Mouse (Mus musculus): Measurements from ENCODE around the gene Ddc. TPM values are rescaled to one million over a fixed set of nuclear protein-coding genes. Genes with fewer than 3 reads are reported as not detected.

The Ddc gene
- total RNA-seq, 4 experiments from 2014 or later, result 0.66 to 1.2 (median 0.93) TPM

DNA sequence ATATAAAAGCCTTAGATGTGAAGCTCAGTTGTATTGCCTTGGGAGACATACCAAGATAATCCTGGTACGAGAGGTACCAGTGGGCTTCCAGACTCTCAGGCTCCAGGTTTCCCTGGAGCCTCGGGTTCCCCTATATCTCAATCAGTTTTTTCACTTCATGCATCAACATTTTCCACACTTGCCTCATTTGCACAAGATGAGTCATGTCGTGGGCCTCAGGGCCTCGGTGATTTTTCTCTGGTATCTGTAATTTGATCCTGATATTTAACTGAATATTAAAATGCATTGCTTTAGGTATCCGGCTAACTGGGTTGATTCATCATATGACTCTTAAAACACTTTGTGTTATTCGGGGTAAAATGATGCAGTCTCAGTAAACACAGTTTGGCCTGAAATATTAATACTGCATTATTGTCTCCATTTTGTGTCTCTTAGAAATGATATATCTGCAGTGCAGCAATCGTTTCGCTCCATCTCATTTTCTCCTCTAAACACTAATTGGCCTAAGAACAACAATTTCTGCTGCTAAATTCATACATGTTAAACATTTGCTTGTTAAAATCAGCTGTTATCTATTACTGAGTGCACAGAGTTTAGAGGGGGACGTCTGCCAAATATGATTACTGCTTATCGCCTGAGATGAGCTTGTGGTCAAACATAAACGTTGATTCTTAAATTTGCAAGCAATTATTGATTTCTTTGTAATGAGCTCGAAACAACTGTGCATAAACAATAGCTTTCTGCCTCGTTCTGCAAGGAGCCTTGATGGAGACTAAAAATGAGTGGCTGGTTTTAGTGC is 48.2 kb downstream of the Ddc start:
- DNase-seq (ENCODE audit: low spot score), result no peak

- DNase-seq (ENCODE audit: low spot score), result no peak
Measured at GRCm38 (mm10) chr11:11848467-11848866, 49.5 kb downstream of the Ddc start.

- DNase-seq (ENCODE audit: low spot score), result no peak
Measured at GRCm38 (mm10) chr11:11845044-11845443, 52.9 kb downstream of the Ddc start.

- DNase-seq (ENCODE audit: low spot score), result peak; percentile 91
Measured at GRCm38 (mm10) chr11:11844367-11844971, 53.5 kb downstream of the Ddc start.

DNA sequence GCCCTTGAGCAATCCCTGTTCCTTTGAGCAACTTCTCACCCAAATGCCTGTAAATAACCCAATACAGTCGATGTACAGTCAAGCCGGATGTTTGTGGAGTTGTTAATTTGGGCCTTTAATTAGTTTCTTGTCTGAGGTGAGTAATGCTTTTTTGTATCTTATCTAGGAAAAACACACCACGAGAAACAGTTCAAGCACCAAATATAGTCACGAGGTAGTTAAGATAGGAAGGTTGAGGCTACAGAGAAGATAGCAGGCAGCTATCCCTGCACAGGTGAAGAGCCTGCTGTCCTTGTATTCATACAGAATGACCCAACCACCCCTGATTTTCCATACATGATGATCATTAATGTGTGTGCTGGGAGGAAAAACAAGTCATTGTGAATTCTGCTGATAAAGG is 56.4 kb downstream of the Ddc start:
- no peak for DNase-seq (ENCODE audit: low spot score)

DNA sequence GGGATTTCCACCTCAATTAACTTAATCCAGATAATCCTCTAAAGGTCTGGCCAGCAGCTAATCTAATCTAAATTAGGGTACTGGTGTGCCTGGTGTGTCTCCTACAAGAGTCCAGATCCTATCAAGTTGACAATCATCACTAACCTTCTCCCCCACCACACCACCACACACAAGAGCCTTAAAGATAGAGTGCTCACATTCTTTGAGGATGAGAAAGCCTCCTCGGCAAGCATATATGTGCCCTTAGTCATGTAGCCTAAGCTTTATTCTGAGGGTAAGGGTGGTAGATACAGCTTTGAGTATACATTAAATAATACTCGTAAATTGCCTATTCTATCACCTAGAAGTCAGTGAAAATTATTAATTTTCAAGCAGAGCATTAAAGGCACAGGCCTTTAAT is 57.2 kb downstream of the Ddc start:
- no peak for DNase-seq (ENCODE audit: low spot score)

DNA sequence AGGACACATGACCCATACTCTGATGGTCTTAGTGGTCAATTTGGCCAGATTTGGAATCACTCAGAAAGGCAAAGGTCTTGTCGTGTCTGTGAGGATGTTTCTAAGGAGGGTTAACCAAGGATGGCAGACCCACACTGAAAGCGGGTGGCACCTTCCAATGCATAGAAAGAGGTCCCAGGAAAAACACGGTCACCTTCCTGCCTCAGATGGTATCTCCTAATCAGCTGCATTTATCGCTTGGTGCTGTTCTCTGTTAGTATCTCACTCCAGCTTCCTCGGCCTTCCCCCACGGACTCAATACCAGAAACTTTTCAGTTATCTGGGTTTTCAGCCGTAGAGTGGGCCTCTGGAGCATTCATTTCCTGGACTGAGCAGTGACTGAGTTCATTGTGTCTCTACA is 58.1 kb downstream of the Ddc start:
- no peak for DNase-seq (ENCODE audit: low spot score)

GRCm38 (mm10) chr11:11837384-11837783 is 60.6 kb downstream of the Ddc start:
- no peak for DNase-seq (ENCODE audit: low spot score)

DNA sequence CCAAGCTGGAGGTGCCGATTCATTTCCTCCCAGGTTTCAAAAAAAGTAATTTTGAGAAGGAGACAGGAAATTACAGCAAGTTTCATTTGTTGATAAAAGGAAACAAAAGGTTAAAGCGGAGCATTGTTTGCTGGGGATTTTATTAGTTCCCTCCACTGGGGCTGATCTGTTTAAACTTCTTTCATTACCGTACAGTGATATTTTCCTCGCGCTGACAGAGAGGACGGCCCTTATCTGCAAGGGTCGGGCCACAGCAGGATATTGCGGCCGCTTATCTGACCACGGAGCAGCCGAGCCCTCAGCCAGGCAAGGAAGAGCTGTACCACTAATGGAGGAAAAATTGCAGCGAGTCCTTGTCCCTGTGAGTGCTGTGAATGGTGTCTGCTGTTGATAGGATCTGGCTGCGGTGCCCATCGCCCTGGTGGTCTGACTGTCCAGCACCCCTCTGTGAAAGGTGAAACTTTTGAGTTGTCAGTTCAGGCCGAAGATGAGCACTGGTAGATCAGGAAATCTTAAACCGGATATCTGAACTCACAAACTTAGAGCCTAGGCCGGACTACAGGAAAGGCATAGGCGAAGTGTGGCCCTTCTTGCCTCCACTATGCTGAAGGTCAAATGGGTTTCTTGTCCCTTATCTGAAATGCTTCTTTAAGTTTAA is 61.1 kb downstream of the Ddc start:
- peak; percentile 44 for DNase-seq (ENCODE audit: low spot score)

- no peak for DNase-seq (ENCODE audit: low spot score)
Measured at GRCm38 (mm10) chr11:11836262-11836661, 61.7 kb downstream of the Ddc start.

DNA sequence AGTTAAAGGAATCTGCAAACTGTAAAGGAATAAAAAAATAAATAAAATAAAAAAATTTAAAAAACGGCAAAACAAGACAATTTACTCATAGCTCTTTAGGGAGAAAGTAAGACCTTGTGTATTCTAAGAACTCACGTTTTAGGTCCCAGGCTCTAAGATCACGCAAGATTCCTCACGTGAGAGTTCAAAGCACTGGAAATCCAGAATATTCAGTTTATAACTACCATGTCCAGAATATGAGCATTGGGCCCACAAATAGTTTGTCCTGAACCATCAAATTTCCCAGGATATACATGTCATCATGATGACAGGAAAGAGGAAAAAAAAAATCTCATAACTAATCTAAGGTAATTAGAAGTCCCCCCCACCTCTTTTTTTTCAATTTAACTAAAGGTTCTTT is 62.2 kb downstream of the Ddc start:
- no peak for DNase-seq (ENCODE audit: low spot score)

DNA sequence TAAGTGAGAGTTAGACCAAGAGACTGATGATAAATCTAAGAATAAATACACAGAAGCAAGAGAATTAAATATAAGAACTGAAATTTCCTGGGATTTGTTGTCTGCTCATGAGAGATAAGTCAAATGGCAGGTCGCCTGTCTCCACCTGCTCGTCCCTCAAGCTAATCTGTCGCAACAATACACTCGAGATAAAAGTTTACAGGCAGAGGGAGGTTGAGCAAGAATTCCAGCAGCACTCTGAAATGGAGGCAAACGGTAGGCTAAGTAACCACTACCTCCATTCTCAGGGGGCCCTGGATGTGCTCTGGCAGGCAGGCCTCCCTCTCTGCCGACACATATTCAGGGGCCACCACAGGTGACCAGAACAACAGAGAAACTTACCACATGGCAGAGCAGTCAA is 62.6 kb downstream of the Ddc start:
- DNase-seq (ENCODE audit: low spot score), result no peak

GRCm38 (mm10) chr11:11833100-11833499 is 64.8 kb downstream of the Ddc start:
- no peak for DNase-seq (ENCODE audit: low spot score)

- no peak for DNase-seq (ENCODE audit: low spot score)
Measured at GRCm38 (mm10) chr11:11832755-11833084, 65.2 kb downstream of the Ddc start.

DNA sequence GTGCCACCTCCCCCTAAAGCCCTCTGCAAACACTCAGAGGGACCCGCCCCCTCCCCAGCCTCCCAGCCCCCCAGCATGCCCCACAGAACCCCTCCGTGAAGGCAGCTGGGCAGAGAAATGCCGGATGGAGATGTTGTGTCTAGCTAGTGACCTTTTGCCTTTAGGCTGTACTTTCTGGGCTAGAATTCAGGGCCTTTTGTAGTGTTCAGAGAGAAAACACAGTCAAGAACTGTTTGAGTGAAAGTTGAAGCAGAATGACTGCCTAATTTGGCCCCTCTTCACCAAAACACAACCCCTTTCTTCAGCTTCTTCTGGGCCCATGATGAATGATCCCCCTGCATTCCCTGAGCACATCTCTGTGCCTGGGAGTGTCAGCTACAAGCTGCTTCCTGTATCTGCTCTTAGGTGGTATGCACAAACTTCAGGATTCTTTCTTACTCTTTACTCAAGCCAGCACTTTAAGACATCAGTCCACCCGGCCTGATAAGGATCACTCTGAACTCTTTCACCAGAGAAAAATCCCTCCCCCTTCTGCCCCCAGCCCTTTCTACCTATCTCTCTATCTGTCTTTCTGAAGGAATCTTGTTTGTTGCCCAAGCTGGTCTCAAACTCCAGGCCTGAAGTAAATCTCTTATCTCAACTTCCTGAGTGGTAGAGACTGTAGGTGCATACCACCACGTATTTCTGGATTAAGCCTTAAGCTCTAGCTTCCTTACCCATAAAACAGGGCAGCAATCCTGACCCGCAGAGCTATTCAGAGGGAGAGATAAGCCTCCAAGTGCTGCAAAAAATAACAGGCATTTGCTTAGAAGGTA is 65.8 kb downstream of the Ddc start:
- no peak for DNase-seq (ENCODE audit: low spot score)

- DNase-seq (ENCODE audit: low spot score), result no peak
Measured at GRCm38 (mm10) chr11:11831526-11831925, 66.4 kb downstream of the Ddc start.

DNA sequence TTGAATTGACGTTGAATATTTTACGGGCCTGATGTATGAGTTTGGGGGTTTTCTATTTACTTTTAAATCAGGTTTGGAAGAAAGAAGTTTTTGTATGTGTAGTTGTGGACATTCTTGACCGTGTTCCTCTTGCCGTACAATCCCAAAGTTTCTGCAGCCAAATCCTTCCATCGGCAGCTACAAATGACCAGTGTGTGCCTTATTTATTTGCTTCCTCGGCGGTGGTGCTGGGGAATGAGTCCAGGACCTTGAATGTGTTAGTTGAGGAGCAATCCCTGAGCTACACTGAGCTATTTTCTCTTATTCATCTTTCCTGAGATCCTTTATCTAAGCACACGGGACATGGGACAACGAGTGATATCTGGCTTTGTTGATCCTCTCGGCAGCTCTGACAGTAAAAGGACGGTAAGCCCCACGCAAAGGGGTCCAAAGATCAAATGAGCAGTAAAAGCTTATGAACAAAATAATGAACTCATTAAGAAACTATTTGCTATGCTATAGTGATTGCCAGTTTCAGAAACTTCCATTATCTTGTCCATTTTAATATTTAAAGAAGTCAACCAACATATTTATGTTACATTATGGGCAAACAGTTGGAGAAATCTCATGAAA is 67.0 kb downstream of the Ddc start:
- DNase-seq (ENCODE audit: low spot score), result no peak

DNA sequence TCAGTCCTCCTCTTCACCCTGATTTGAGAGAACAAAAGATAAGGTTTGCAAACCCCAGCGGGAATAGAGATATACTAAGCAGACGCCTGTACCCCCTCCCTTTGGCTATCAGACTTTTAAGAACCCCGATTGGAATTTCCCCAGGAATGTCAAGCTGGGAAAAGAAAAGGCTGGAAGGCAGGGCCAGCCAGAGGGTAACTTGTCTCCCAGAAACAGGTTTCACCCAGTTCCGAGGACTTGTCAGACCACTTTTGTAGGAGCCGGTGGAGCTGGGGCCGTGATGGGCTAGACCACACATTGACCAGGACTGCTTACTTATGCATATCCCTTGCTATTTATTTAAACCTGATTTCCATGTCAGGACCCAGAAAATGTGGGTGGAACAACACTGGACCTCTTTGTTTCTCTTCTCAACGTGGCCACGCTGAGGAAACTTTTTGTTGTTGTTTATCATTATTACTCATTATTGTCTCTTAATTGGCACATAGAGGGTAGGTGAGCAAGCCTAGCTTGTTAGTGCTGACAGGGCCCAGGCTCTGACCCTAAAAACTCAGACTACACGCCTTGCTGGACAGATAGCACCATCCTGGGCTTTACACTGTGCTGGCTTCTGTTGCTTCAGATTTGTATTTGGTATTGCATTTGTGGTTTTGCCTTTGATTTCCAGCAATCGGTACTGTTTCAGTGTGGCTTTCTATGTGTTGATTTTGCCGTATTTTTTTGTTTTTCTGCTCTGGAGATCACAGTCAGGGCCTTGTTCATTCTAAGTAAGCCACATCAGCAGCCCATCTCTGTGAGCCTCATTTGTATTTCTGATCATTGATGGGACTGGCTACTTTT is 68.6 kb downstream of the Ddc start:
- DNase-seq (ENCODE audit: low spot score), result no peak

GRCm38 (mm10) chr11:11828761-11829160 is 69.2 kb downstream of the Ddc start:
- no peak for DNase-seq (ENCODE audit: low spot score)

GRCm38 (mm10) chr11:11828251-11828650 is 69.7 kb downstream of the Ddc start:
- no peak for DNase-seq (ENCODE audit: low spot score)

- DNase-seq (ENCODE audit: low spot score), result no peak
Measured at GRCm38 (mm10) chr11:11826475-11826874, 71.5 kb downstream of the Ddc start.
